Mouse (Mus musculus): ENCODE data around the gene Dab2ip. TPM values are rescaled to one million over a fixed set of nuclear protein-coding genes. Genes with fewer than 3 reads are reported as not detected.

Dab2ip gene
- polyA plus RNA-seq, 1 experiment from 2014 or later: 48.1 TPM

GRCm38 (mm10) chr2:35619532-35619931 lies 61.5 kb downstream of the Dab2ip start:
- Histone ChIP-seq H3K27me3 (ENCODE audit: control insufficient read depth, insufficient read depth, low read length) (no peaks in the 10 kb centered on the region), H3K9me3 (ENCODE audit: control insufficient read depth, low read length) (no peaks in the 10 kb centered on the region), H3K4me3 (ENCODE audit: low read depth, low read length) (no peak overlapping the region), H3K4me1 (replicated peaks; ENCODE audit: control insufficient read depth, insufficient read depth) (peaks cover 18% of the 10 kb centered on the region), H3K27ac (replicated peaks) (0 out of 2 replicates have a peak overlapping the region, but pooled peaks have one; percentile 30), H3K9ac (ENCODE audit: low read length) (no peak overlapping the region), H3K36me3 (ENCODE audit: control insufficient read depth, insufficient read depth, low read length) (no peaks in the 10 kb centered on the region), H3K4me2 (replicated peaks; ENCODE audit: low read depth) (no peak overlapping the region)
- ATAC-seq (ENCODE audit: low FRiP score, low TSS enrichment) (no peak), DNase-seq (ENCODE audit: low spot score) (no peak)
- TF ChIP-seq CTCF (IDR thresholded peaks at IDR 0.05; ENCODE audit: low read depth) (no peak), EP300 (optimal IDR thresholded peaks at IDR 0.05) (no peak)
- 29% methylated on average over 2 of the region's 2 CpGs for whole genome bisulfite sequencing

- H3K4me1 ChIP-seq (replicated peaks; ENCODE audit: control insufficient read depth, insufficient read depth): peaks cover 18% of the 10 kb centered on the region
- H3K36me3 ChIP-seq (ENCODE audit: control insufficient read depth, insufficient read depth, low read length): no peaks in the 10 kb centered on the region
- 37% methylated on average over 7 of the region's 7 CpGs for WGBS
- no peak for DNase-seq (ENCODE audit: low spot score)
- 0 out of 2 replicates have a peak overlapping the region, but pooled peaks have one; percentile 75 for H3K27ac ChIP-seq (replicated peaks)
- H3K9me3 ChIP-seq (ENCODE audit: control insufficient read depth, low read length): no peaks in the 10 kb centered on the region
- no peak overlapping the region for H3K4me3 ChIP-seq (ENCODE audit: low read depth, low read length)
- H3K27me3 ChIP-seq (ENCODE audit: control insufficient read depth, insufficient read depth, low read length): no peaks in the 10 kb centered on the region
- ATAC-seq (ENCODE audit: low FRiP score, low TSS enrichment): no peak
- H3K9ac ChIP-seq (ENCODE audit: low read length): no peak overlapping the region
- TF ChIP-seq CTCF (IDR thresholded peaks at IDR 0.05; ENCODE audit: low read depth) (no peak), EP300 (optimal IDR thresholded peaks at IDR 0.05) (no peak)
- H3K4me2 ChIP-seq (replicated peaks; ENCODE audit: low read depth): peak overlapping the region; percentile 14; the same call in 1 of the 2 replicates
Observed at GRCm38 (mm10) chr2:35620364-35621224, 62.5 kb downstream of the Dab2ip start.

GRCm38 (mm10) chr2:35621225-35621519 lies 63.1 kb downstream of the Dab2ip start:
- ATAC-seq (ENCODE audit: low FRiP score, low TSS enrichment): no peak
- Histone ChIP-seq H3K9me3 (ENCODE audit: control insufficient read depth, low read length) (no peaks in the 10 kb centered on the region), H3K4me1 (replicated peaks; ENCODE audit: control insufficient read depth, insufficient read depth) (peaks cover 16% of the 10 kb centered on the region), H3K4me2 (replicated peaks; ENCODE audit: low read depth) (peak overlapping the region; percentile 98), H3K4me3 (ENCODE audit: low read depth, low read length) (peak overlapping the region; percentile 69; the same call in 1 of the 2 replicates), H3K27me3 (ENCODE audit: control insufficient read depth, insufficient read depth, low read length) (no peaks in the 10 kb centered on the region), H3K36me3 (ENCODE audit: control insufficient read depth, insufficient read depth, low read length) (no peaks in the 10 kb centered on the region), H3K9ac (ENCODE audit: low read length) (no peak overlapping the region), H3K27ac (replicated peaks) (peak overlapping the region; percentile 75; the same call in 1 of the 2 replicates)
- no peak for TF ChIP-seq EP300 (optimal IDR thresholded peaks at IDR 0.05)
- 61% methylated on average over 2 of the region's 2 CpGs for WGBS
- no peak for DNase-seq (ENCODE audit: low spot score)

GRCm38 (mm10) chr2:35621796-35622195 lies 63.7 kb downstream of the Dab2ip start:
- DNase-seq (ENCODE audit: low spot score) (peak; percentile 88), ATAC-seq (ENCODE audit: low FRiP score, low TSS enrichment) (peak; percentile 78)
- no peaks in the 10 kb centered on the region for H3K27me3 ChIP-seq (ENCODE audit: control insufficient read depth, insufficient read depth, low read length)
- H3K4me1 ChIP-seq (replicated peaks; ENCODE audit: control insufficient read depth, insufficient read depth): peaks cover 16% of the 10 kb centered on the region
- H3K9ac ChIP-seq (ENCODE audit: low read length): peak overlapping the region; percentile 80
- WGBS: under 1% methylated on average over 34 of the region's 41 CpGs
- H3K27ac ChIP-seq (replicated peaks): peak overlapping the region; percentile 75
- TF ChIP-seq EP300 (optimal IDR thresholded peaks at IDR 0.05) (no peak), CTCF (IDR thresholded peaks at IDR 0.05; ENCODE audit: low read depth) (no peak)
- H3K4me2 ChIP-seq (replicated peaks; ENCODE audit: low read depth): peak overlapping the region; percentile 98
- H3K36me3 ChIP-seq (ENCODE audit: control insufficient read depth, insufficient read depth, low read length): no peaks in the 10 kb centered on the region
- peak overlapping the region; percentile 69 for H3K4me3 ChIP-seq (ENCODE audit: low read depth, low read length)
- no peaks in the 10 kb centered on the region for H3K9me3 ChIP-seq (ENCODE audit: control insufficient read depth, low read length)

- Histone ChIP-seq H3K4me2 (replicated peaks; ENCODE audit: low read depth) (peak overlapping the region; percentile 98), H3K27ac (replicated peaks) (peak overlapping the region; percentile 75), H3K36me3 (ENCODE audit: control insufficient read depth, insufficient read depth, low read length) (no peaks in the 10 kb centered on the region), H3K9me3 (ENCODE audit: control insufficient read depth, low read length) (no peaks in the 10 kb centered on the region), H3K27me3 (ENCODE audit: control insufficient read depth, insufficient read depth, low read length) (no peaks in the 10 kb centered on the region), H3K9ac (ENCODE audit: low read length) (peak overlapping the region; percentile 80), H3K4me3 (ENCODE audit: low read depth, low read length) (peak overlapping the region; percentile 69), H3K4me1 (replicated peaks; ENCODE audit: control insufficient read depth, insufficient read depth) (peaks cover 16% of the 10 kb centered on the region)
- DNase-seq (ENCODE audit: low spot score) (no peak), ATAC-seq (ENCODE audit: low FRiP score, low TSS enrichment) (no peak; the same call in 1 of the 2 replicates)
- TF ChIP-seq EP300 (optimal IDR thresholded peaks at IDR 0.05) (no peak), CTCF (IDR thresholded peaks at IDR 0.05; ENCODE audit: low read depth) (no peak)
- WGBS: 5% methylated on average over 20 of the region's 20 CpGs
Observed at GRCm38 (mm10) chr2:35622261-35623103, 64.4 kb downstream of the Dab2ip start.
